Mouse (Mus musculus) layer of hippocampus, adult 9-10 months (tissue): Measurements from ENCODE around the gene Prkacb.

Source experiments
- DNase-seq: peaks from one replicate; pipeline ENCODE4 v3.0.0; 2022; ENCODE audit warnings: low spot score

The Prkacb gene

DNA sequence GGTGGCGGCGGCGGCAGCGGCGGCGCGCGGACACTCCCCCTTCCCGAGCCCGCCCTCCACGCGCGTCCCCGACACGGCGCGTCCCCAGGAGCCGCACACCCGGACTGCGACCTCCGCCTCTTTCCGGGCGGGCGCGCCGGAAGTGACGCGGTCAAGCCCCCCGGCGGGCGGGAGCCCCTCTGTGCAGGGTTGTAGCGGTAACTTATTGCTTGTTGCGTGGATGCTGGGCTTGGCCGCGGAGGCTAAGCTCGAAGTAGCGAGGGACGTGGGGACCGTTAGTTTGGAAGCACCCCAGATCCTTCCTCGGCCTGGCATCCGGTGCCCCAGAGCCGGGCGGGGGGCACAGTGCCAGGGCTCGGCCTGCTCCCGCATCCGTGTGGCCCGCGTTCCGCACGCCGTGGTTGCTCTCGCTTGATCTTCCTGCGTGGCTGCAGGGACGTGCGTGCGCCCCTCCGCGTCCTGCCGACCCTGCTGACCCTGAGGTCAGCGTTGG, at the start of gene Prkacb:
Gene Prkacb (minus strand): TSS at position 90 of the 493 bp plus-strand sequence.
- peak; percentile 71 for DNase-seq

- no peak for DNase-seq
Measured at GRCm38 (mm10) chr3:146860308-146860707, 47.5 kb upstream of the Prkacb start.

- DNase-seq = no peak
Measured at GRCm38 (mm10) chr3:146857373-146857772, 44.6 kb upstream of the Prkacb start.

DNA sequence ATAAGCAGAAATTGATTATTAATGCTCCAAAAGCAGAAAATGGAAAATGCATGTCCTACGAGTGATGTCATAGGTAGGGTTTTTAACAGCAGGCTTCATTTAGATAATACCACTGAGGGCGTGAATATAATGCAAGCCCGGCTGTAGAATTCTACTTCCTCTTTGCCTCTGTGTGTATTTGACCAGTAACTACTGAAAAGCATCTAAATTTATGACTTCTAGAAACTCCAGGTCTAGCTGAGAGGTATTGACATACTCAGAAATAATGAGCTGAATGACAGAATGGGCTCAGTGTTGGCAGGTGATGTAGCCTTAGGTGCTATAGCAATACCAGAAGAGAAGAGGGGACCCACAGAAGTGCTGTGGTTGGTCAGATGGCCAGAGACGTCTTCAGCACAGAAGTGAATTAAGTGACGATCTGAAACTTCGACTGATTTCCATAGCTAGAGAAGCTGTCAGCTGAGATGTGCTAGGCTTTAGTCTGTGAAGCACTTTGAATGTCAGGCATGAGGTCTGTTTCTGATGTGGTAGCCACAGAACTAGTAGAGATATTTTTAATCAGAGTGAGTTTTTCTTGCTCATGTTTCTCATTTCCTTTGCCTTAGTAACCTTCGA, 41.8 kb upstream of the Prkacb start:
- no peak for DNase-seq

DNA sequence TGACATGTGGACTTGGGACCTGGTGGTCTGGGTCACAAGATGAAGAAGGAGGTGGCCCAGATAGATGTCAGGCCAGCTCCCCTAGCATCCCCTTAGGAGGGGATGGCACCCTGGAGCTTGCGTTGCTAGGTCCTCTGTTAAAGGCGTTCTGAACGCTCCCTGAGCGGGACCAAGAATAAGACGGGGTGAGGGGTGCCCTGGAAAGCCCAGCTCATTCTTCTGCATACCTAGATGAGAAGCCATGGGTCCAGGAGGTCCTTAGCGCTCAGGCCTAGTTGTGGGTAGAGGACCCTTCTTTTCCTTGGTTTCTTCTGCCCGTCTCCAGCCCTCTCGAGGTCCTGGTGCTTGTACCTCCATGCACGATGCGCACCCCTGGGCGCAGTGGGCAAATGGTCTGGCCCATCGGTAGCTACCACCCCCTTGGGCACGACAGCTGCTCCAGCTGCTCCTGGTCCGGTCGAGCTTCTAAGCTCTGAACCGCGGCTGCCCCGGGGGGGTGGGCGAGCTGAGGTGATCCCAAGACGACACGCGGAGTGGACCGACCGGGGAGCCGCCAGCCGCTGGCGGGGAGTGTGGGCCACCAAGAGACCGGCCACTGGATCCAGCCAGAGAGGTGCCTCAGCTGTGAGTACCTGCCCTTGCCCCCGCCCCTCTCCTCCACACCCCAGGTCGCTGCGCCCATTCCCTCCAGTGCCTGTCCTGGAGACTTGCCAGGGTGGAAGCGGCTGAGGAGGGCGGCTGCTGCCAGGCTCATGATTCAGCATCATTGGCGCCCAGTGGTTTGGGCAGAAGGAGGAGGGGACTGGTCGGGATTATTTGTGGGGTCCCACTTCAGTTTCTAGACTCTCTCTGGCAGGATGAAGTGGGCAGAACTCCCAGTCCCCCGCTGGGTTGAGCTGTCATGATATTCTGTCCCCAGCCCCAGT, 39.4 kb upstream of the Prkacb start, which contains the start of gene Ttll7:
Gene Ttll7 (plus strand): TSS at position 402 of the 926 bp plus-strand sequence.
- DNase-seq = peak; percentile 69

GRCm38 (mm10) chr3:146849360-146849759, 36.6 kb upstream of the Prkacb start:
- no peak for DNase-seq

- no peak for DNase-seq
Measured at GRCm38 (mm10) chr3:146848112-146848511, 35.3 kb upstream of the Prkacb start.

DNA sequence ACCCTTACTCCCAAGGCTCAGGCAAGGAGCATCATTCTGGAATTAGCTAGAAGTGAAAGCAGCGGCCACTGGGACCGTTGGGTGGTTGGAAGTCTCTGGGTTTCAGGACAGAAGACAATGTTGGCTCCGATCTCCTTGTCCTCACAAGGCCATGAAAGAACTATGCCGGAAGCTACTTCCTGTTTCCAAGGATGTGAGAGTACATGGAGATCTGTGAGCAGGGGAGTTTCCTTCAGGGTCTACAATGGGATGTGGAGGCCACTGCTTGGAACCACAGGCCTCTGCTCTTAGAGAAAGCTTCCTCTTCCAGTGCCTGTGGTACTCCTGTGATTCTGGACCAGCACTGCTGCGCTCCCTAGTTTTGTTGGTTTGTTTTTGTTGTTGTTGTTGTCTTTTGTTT, 33.4 kb upstream of the Prkacb start:
- DNase-seq = no peak

GRCm38 (mm10) chr3:146843470-146843869, 30.7 kb upstream of the Prkacb start:
- DNase-seq = no peak

DNA sequence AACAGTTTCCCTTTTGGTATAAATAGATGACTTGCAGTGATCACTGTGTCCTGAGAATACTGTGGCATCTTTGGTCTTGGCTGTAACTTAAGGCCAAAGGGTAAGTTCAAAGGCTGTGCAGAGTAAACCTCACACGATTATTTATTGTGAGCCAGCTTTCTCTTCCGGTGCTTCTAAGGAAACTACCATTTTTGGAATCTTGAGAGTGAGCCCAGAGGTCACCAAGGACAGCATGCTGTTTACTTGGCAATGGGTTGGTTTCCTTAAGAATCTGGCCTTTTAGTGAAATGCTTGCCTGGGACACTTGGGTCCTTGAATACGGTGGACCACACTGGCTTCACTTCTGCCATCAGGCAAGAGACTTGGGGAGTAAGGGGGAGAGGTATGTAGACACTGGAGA, 30.0 kb upstream of the Prkacb start:
- no peak for DNase-seq

- DNase-seq = no peak
Measured at GRCm38 (mm10) chr3:146820718-146821117, 7.9 kb upstream of the Prkacb start.

- DNase-seq = no peak
Measured at GRCm38 (mm10) chr3:146813624-146814023, 834 bp upstream of the Prkacb start.

- DNase-seq = no peak
Measured at GRCm38 (mm10) chr3:146812041-146812878, 530 bp downstream of the Prkacb start.

DNA sequence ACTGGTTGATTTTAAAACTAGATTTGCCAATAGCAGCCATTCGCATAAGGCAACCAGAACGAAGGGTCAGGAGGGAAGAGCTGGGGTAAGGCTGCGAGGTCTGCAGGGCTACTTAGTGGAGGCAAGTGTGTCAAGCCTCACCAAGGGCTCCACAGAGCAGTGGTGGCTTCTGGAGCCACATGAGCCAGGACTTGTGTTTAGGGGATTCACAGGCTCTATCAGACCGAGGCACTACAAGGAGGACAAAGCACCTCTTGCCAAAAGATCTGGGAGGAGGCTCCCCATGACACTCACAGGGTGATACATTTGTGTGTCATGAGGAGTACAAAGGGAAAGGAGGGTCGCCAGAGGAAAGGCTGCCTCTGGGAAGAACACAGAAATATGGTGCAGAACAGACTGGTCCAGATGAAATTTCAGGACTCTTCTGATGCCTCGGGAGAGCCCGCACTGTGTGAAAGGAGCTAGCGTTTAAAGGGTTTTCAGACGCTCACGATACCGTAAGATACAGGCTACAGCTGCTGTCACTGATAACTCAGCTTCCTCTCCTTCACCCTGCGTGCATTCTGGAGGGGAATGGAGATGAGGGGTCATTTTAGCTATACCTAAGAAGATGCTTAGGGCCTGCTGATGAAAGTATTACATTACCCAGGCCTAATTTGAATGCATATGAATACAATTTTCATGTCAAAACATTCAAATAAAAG, 19.1 kb downstream of the Prkacb start:
- no peak for DNase-seq

GRCm38 (mm10) chr3:146792144-146792748, 20.5 kb downstream of the Prkacb start:
- DNase-seq = no peak

DNA sequence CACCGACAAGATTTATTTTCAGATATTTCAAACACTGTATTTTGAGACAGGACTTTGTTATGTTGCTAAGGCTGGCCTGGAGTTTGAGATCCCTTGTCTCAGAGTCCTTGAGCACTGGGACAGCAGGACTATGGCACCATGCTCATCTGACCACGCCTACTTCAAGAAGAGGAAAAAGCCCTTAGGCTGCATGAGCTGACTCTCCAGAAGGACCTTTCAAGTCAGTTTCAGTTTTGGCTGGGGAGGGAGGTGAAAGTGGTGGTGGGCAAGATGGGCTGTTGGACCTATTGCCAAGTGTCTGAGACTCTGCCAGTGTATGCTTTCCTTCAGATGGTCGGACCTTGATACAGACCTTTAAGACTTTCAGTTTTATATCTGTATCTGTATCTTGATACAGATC, 28.6 kb downstream of the Prkacb start:
- DNase-seq = no peak

DNA sequence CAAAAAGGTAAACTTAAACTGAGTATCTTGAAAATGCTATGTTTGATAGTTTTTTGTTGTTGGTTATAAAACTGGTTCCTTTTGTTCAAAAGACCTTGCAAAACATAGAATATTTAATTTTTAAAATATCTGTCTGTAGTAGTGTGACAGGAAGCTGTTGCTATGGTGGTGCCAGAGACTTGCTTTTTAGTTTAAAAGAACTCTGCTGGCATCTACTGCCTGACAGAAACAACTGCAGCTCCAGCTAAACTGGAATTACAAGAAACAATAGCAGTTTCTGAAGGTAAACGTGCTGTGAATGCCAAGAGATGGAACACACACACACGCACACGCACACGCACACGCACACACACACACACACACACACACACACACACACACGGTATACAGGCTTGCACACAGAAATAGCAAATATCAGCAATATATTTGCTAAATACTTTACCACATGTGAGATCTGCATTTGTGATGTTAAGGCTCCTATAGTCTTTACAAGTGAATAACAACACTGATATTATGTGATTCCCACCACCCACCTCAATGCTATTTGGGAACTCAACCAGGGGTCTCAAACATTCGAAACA, 29.1 kb downstream of the Prkacb start:
- no peak for DNase-seq

GRCm38 (mm10) chr3:146782548-146782947, 30.2 kb downstream of the Prkacb start:
- DNase-seq = no peak

- DNase-seq = no peak
Measured at GRCm38 (mm10) chr3:146781131-146781530, 31.7 kb downstream of the Prkacb start.

DNA sequence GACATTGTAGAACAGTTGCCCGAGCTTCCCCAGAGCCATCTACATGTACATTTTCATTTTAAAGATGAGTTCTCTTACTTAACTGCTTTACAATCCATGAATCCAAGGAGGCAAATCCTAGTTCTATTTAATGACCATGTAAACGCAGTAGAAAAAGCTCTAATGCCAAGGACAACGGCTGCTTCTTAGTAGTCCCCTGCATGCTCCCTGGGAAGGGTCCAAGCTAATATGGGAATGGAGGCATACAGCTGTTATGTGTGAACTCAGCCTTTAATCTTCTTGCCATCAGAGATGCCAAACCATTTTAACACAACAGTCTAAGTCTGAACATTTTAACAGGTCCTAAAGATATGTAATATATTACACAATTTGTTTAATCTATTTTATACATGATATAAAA, 32.5 kb downstream of the Prkacb start:
- DNase-seq = no peak

DNA sequence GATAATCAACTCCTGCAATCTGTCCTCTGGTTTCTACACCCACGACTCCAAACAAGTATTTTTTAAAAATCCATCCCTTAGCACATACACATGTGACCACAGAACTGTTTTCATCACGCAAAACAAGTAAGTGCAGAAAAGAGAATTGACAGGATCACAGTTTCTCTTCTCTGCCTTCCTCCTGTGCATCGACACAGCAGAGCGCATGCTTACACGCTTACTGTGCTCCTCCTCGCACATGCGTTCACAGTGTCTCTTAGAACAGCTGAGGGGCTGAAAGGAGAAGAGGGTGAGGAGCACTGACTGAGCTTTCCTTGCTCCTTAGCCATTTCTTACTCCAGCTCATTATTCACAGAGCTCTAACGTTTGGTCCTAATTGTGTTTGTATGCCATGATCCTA, 33.9 kb downstream of the Prkacb start:
- no peak for DNase-seq
